Mouse (Mus musculus) G1E-ER4 (cell line): Measurements from ENCODE around the gene Crim1. TPM values are rescaled to one million over a fixed set of nuclear protein-coding genes. Genes with fewer than 3 reads are reported as not detected.
A peak's percentile ranks its signal among the peaks of the same experiment; 100 is the strongest.

Source experiments
- GATA1 ChIP-seq: IDR thresholded peaks from one replicate; pipeline ENCODE4 v1.8.0; 2012; ENCODE audit warnings: low read length, inconsistent platforms
- polyA plus RNA-seq: library from polyadenylated mRNA; stranded (reverse); fragments of >175 nt; gene quantifications from 2 replicates; pipeline ENCODE4 v1.2.3, GENCODE M21; 2012

Crim1 gene
- polyA plus RNA-seq, 1 experiment: 31.0 TPM

- TF ChIP-seq GATA1: no peak
Observed at GRCm38 (mm10) chr17:78291030-78291429, 91.0 kb downstream of the Crim1 start.

- TF ChIP-seq GATA1: no peak
Observed at GRCm38 (mm10) chr17:78292301-78292700, 92.3 kb downstream of the Crim1 start.

GRCm38 (mm10) chr17:78292827-78293488 is 92.9 kb downstream of the Crim1 start:
- no peak for TF ChIP-seq GATA1

GRCm38 (mm10) chr17:78295979-78296378 is 95.9 kb downstream of the Crim1 start:
- TF ChIP-seq GATA1: no peak

GRCm38 (mm10) chr17:78298140-78298539 is 98.1 kb downstream of the Crim1 start:
- no peak for TF ChIP-seq GATA1

DNA sequence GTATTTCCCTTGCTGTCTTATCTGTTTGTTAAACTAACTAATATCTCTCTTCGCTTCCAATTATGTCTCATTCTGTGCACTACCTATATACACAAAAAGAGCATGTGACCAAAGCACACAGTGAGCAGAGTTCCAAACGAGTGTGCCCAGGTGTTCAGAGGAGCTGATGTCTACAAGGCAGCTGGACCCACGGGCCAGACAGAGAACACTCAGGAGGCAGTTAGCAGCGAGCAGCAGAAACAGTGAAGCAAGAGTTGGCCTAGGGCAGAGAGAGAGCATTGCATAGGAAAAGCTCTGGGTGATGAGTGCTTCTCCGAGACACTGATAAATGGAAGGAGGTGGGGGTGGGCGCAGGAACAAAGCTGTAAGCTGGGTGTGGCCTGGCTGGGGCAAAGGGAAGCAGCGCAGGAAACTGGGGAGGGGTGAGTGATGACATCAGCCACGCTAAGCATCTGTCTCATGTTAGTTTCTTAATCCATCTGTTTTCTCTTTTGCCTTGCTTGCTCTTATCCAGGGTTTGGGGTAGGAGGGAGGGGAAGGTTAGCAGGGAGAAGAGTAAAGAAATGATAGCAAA is 99.0 kb downstream of the Crim1 start:
- no peak for TF ChIP-seq GATA1

DNA sequence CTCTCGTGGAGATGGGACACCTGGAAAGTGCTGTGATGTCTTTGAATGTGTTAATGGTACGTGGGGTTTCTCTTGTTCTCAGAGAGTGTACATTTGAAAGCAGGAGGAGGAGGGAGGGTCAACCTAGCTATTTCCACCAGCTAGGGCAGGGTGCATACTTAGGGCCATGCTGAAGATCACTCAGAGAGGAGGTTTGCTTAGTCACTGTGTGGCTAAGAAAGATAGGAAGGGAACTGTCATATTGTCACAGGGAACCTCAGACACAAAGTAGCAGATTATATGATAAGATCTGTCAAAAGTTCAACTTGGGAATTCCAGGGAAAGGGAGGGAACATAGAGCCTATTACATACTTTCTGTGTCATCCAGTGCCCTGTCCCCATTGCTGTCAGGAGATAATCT is 103.0 kb downstream of the Crim1 start:
- TF ChIP-seq GATA1: peak; percentile 87

GRCm38 (mm10) chr17:78304059-78304458 is 104.0 kb downstream of the Crim1 start:
- TF ChIP-seq GATA1: no peak

- no peak for TF ChIP-seq GATA1
Observed at GRCm38 (mm10) chr17:78306434-78306833, 106.4 kb downstream of the Crim1 start.

DNA sequence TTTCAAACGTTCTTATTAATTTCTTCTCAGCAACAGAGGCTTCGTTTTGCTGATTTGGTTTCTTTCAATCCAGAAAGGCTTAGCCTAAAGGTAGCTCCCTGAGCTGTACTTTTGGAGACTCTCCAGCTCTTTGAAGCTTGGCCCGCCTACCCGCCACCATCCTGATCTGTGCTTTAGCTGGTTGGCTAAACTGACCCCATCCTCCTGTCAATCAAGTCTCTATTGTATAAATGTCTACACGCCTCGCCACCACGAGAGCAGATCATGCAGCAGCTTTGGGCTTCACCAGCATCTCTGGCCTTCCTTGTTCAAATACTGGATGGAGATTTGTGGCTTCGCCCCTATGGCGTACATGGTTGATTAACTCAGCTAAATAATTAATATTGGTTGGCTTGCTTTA is 108.2 kb downstream of the Crim1 start:
- TF ChIP-seq GATA1: no peak

- TF ChIP-seq GATA1: no peak
Observed at GRCm38 (mm10) chr17:78313006-78313405, 113.0 kb downstream of the Crim1 start.

DNA sequence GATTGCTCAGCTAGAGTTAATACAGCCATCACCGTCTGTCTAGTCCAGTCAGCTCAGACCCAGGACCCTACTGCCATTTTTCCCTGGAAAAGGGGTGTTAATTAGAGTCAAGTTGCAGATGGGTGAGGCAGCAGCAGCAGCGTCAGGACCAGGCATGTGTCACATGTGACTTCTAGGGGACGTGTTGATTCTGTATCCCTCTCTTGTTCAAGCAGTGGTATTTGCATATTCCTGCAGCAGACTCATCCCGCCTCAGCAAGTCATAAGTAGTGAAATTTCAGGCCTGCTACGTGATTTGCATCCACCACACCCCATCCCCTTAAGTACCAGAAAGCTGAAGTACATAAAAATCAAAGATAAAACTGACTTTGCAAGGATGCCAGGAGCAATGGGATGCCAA is 113.6 kb downstream of the Crim1 start:
- no peak for TF ChIP-seq GATA1

DNA sequence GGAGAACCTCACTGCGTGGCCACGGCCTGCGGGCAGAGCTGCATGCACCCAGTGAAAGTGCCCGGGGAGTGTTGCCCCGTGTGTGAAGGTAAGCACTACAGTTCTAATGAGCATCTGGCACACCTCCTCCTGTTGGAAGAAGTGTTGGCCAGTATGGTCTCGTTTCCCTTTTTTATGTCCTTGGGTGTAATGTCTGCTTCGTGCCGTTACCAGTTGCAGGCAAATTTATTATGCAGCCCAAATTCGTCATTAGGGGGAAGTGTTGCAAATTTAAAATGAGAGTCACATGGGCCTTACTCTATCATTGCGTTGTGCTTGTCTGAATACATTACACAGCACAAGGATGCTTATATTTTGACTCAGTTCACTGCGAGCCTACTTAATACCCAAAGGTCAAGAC is 115.6 kb downstream of the Crim1 start:
- no peak for TF ChIP-seq GATA1

GRCm38 (mm10) chr17:78317381-78317780 is 117.3 kb downstream of the Crim1 start:
- TF ChIP-seq GATA1: no peak

DNA sequence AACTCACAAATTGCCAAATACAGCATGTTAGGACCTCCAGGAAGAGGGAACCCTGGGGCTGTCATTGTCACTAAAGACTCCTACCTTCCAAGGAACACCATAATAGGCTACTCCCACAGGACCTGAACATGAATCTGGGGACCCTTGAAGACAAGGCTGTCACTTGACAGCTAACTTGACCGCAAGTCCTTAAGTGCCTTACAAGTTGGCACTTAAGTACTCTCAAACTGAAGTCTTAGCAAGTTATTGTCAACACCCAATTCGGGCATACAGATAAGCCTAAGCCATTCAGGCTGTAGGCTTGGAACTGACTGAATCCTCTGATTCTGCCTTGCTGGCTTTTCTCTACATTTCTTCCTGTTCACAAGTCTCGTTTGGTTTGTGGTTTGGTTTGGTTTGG is 118.8 kb downstream of the Crim1 start:
- no peak for TF ChIP-seq GATA1

- TF ChIP-seq GATA1: no peak
Observed at GRCm38 (mm10) chr17:78321216-78321835, 121.3 kb downstream of the Crim1 start.
